Mouse (Mus musculus) urinary bladder, postnatal 14 days (tissue): ENCODE measurements around the gene Dtd2.

Source experiments
- DNase-seq: peaks from one replicate; pipeline ENCODE4 v3.0.0; 2021; ENCODE audit warnings: low spot score

Dtd2 gene

DNA sequence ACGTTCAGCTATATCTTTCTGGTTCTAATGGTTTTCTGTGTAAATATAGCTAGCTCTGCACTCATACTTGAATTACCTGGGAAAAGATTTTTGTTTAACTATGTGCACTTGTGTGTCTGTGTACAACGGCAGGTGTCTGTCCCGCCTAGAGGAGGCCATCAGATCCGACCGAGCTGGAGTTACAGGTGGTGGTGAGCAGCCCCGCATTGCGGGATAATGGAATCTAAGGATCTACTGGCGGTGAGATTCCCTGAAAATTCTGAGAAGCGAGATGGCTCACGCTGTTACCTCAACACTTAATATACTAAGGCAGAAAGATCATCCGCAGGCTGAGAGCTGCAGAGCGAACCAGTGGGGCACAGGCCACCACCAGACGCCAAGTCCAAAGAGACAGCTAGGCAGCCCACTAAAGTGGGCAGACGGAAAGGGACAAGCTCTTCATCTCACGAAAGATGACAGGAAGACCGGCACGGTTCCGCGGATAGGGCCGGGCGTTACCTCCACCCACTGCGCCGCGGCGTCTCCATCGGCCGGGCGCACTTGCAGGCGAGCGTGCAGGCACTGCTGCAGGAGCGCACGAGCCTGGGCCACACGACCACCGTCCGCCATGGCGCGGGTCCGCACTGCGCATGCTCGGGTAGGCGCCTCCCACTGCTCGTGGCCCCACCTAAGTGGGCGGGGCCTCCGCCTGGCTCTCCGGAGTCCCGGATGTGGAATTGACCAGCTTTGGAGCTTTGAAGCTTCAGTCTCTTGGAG lies at the start of gene Dtd2:
Dtd2 (minus strand) TSS at position 625 of the 756 bp plus-strand sequence.
- DNase-seq, result peak; percentile 93

DNA sequence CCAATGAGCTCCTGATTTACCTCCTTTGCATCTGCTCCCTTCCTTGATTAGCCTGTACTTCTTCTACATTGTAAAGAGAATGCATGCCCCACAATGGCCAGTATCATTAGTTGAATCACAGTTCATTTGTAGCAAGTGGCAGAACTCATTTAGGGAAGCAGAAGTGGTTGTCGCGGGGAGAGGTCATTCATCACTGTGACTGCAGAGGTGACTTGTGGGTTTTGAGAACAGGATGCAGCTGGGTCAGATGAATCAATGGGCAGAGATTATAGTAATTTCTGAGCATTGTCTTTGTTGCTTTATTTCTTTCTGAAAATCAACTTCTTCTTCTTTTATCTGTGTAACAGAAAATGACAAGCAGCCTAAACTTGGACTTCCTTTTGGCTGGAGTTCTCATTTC lies 43.0 kb upstream of the Dtd2 start:
- no peak for DNase-seq

DNA sequence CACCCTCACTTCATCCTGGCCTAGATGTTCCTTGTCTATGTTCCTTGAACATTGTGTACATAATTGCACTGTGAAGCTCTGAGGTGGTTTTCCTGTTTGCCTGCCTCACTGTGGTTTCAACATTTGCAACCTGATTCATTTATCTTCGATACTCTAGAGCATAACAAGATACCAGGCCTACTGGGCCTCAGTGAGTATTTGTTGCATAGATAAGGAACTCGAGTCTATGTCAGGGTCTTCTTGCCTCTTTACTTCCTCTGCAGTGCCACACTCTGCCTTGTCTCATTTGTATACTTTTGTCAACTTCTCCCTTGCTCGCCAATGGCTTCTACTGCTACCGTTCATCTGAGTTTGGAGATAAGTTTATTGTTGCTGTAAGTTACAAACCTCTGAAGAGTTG lies 40.1 kb upstream of the Dtd2 start:
- DNase-seq, result no peak

DNA sequence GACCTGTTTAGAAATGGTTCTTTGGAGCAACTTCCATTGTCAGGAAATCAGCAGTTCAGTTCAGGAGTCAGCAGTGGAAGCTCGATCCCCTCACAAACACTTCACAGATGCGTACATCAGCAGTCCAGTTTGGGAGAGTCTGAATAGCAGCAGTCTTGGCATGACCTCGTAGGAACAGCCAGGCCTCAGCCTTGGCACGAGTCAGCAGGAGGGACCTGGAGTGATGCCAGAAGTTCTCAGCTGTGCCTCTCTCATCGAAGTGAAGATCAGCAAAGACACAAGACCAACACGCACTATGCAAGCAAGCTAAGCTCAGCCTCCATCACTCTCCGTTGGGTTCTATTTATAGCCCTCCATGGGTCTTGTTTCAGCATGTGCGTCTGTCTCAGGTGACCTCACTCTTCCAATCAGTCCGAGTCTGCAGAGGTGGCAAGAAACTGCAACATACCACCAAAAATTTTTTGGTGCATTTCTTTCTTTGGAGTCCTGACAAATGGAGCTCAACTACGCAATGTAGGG lies 36.6 kb upstream of the Dtd2 start:
- peak; percentile 17 for DNase-seq

DNA sequence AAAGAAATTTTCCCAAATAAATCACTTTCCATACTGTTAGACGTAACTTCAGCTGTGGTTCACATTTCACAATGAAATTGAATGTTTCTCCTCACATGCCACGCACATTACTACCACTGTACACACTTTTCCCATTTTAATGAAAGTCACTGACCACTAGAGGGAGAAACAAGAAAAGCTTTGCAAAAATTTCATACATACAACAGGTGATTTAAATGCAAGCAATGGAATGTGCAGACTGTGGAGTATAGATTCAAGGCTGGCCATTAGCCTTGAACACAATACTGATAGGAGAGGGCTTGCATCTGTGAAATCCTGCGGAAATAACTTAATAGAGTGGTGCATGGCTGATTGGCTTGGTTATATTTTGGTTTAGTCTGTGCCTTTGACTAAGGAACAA lies 32.1 kb upstream of the Dtd2 start:
- DNase-seq, result no peak

DNA sequence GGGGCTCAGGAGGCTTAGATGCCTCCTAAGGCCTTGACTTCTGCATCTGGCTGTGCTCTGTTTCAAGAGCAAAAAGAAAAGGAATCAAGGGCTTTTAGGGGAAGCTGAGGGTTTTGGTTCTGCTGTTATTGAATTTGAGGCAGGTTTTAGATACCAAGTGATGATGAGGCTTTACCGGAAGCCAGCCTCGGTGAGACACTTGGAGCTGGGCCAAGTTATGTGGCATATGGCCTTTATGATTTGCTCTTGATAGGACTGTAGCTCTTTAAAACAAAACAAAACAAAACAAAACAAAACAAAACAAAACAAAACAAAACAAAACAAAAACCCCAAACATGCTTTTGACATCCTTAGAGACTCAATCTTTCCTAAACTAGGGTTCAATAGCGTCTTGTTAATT lies 28.7 kb upstream of the Dtd2 start:
- DNase-seq, result no peak

DNA sequence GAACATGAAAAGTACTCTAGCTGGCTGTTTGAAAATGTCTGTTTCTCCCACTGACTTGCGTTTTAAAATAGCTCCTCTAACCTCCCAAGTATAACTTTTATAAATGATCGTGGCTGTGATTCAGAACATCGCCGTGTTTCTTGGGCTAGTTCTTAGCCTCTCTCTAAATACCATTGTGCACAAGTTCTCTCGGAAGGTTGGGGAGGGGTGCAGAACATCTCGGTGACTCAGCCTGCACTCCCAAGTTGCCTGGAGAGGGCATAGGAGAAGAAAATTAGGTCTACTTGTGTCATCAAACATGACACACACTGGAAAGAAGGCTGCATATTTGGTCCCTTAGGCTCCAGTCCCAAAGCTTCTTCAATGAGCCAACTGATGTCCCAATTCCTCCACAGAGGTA lies 26.0 kb upstream of the Dtd2 start:
- DNase-seq, result no peak

DNA sequence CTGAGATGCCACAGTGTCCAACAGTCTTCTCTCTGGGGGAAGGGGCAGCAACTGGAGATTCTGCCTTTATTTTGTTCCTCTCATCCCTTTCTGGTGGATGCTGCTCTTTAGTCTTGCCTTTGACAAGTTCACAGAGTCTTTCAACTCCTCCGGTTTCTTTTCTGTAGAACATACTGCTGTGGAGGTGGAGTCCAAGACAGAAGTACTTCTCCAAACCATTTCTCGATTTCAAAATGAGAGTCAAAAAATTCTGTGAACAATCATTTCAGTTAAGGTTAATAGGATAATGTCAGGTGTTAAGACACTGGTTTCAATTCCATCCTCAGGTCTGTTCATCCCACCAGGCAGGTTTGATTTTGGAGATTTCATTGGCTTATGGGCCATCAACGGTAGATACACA lies 21.7 kb upstream of the Dtd2 start, which contains the start of gene Gpr33:
Gpr33 (minus strand) TSS at position 101 of the 400 bp plus-strand sequence.
- no peak for DNase-seq

DNA sequence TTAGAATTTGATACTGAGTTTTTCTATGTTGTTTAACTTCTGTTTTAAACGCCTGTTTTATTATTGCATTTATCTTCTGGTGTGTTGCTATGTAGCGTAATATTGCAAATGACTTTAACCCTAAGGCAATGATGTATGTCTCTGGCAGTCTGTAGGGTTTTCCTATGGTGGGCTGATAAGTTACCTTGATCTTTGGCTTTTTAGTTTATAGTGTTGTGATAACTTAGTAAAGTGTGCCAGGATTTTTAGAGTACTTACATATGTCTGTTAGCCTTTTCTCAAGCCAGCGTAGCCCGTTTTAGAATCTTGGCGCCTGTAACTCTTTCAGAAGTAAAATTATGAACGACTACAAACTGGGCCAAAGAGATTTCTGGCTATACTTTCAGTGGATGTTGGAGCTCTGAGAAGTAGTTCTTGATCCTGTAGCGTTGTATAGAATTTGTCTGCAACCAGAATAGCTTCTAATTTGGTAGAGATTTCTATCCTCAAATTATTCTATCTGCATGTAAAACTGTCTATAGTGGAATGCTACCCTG lies 8.3 kb upstream of the Dtd2 start:
- no peak for DNase-seq

DNA sequence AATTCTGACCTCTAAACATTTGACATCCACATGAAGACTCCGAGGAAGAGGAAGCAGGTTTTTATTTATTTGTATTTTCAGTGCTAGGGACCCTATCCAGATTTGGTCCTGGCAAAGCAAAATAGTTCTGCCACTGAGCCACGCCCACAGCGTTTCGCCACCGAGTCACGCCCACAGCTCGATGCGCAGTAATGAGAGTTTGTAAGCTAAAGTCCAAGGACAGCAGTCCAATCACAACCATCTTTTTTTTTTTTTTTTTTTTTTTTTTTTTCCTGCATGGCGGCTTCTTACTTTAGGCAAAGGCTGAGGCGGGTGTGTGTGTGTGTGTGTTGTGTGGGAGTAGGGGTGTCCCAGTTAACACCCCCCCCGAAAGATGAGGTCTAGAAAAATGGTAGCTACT lies 7.7 kb upstream of the Dtd2 start:
- no peak for DNase-seq

DNA sequence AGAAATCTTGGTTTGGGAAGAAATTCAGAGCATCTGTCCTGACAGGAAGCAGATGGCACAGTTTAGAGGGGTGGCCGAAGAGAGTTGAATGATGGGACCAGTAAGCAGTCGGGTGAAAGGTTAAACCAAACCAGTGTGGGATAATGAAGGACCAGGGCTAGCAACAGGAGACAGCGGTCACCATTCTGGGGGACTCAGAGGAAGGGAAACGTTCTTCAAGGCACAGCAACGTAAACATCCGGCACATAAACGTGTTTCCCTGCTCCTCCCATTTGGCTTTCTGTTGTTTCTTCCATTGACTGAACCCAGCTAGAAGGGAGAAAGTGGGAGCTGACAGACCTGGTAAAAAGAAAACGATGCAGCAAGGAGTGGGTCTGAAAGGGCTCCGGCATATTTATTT lies 7.0 kb upstream of the Dtd2 start:
- no peak for DNase-seq

DNA sequence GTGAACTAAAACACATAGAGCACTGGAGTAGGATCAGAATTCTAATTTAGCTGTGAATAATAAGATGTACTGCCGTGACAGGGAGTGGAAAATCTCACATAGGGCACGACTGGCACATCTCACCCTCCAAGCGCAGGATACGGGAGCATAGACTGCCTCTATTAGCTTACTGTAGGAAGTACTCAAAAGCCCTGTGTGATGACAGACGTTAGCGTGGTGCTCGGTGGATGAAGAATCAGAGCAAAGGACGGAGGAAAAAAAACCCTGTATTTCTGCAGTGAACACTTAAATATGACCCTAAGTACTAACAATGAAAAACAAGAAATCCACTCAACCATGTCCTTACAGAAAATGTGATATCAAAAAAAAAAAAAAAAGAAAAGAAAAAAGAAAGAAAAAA lies 5.9 kb upstream of the Dtd2 start:
- no peak for DNase-seq

DNA sequence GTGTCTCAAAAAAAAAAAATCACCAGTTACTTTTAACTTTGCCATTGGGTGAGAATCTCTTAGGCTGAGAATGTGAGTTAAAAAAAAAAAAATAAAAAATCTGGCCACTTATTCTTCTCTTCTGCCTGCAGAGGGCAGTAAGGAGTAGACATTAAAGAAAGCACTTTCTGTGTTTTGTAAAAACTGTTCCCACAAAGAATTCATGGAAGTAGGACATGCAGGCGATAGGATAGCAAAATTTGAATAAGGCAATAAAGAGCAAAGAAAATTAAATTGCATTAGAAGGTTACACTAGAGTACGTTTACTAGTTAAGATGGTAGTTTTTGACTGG lies 4.3 kb upstream of the Dtd2 start:
- no peak for DNase-seq

DNA sequence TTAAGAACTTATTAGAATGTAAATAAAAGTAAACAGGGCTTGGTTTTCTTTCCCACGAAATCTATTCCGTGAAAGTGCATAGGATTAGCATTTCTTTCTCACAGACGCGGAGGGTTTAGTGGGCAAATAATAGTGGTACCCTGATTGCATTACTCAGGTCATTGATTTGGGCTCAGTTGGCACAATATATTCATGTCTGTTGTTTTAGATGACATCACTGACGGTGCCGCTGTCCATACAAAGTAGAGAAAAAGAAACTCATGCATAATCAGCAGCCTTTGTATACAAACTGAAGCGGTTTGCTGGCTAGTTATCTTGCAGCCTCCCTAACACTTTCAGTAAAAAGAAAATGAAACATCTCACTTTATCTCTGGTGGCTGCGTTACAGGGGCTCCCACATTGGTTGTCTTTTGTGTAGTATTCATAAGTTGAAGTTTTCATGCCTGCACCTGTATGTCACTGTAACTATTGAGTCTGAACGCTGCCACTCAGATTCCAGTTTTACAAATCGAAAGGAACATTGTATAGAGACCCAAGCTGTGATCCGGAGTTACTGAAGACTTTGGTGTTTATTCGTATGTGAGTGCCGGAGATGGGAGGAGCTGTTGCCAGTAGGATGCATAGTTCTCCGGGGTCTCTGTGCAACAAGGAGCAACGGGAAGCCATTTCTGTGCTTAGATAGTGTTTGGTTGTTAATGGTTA lies 3.8 kb upstream of the Dtd2 start:
- DNase-seq, result no peak

DNA sequence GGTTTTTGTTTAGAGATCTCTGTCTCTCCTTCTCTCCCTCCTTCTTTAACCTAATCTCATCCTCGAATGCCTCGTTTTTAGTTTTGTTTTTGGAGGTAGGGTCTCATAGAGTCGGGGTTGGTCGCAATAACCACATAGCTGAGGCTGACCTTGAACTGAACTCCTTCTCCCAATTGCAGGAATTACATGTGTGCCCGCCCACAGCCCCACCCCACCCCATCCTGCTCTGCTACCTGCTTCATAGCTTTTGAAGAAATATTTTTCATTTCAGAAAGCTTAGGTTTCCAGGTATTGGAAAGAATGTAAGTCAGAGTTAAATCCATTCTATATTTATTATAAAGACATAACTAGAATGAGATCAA lies 313 bp upstream of the Dtd2 start:
- DNase-seq, result no peak

DNA sequence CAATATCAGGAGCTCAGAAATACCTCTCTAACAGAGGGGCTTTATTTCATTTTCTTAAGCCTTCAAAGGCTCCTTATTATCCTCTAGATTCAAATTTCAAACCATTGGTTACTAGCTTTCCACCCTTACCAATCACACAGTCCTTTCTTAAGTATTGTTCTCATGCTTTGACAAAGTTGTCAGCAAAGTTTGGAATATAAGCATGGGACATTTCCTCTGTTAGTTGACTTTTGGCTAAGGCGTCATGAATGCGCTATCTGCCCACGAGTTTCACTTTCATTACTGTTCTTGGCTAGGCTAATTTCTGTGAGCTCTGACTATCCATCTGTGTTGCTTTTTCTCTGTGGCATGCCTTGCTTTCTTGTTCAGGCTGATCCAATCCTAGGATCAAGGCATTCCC lies 3.6 kb downstream of the Dtd2 start:
- DNase-seq, result no peak

DNA sequence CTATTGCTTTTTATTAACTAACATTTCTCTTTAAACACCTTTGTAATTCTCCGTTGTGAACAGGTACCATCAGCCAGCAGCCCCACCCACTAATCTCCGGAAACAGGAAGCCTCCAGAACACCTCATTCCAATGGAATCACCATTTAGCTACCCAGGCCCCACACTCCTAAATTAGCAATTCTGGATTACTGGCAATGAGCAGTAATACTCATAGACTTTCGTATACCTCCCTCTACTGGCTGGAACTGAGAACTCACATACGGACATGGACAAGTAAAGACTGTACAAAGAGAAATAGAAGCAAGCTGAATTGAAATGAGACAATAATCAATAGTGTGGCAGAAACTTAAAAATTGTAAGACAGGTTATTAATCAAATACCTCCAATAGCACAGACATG lies 4.8 kb downstream of the Dtd2 start:
- peak; percentile 61 for DNase-seq

DNA sequence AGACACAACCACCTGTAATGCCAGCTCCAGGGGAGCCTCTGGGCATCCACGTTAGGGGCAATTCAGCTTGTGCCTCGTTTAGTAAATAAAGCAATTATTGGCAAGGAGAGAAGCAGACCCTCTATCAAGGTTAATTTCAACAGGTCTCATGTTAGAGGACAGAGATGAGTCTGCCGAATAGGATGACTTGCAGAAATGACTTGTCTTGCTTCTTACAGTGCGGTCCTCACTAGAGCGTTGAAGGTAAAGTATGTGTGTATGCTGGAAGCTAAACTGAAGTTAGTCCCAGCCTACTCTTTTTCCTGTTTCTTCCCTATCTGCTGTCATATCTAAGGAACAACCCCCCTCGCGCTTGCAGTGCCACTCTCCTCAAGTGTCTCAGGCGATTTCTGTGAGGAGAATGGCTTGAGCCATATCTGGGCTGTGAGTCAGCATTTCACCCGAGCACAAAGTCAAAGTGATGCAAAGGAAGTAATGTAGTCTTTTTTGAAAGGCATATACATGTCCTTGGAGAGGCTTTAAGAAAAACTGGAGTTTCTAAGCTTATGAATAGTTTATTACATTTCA lies 7.9 kb downstream of the Dtd2 start:
- no peak for DNase-seq

DNA sequence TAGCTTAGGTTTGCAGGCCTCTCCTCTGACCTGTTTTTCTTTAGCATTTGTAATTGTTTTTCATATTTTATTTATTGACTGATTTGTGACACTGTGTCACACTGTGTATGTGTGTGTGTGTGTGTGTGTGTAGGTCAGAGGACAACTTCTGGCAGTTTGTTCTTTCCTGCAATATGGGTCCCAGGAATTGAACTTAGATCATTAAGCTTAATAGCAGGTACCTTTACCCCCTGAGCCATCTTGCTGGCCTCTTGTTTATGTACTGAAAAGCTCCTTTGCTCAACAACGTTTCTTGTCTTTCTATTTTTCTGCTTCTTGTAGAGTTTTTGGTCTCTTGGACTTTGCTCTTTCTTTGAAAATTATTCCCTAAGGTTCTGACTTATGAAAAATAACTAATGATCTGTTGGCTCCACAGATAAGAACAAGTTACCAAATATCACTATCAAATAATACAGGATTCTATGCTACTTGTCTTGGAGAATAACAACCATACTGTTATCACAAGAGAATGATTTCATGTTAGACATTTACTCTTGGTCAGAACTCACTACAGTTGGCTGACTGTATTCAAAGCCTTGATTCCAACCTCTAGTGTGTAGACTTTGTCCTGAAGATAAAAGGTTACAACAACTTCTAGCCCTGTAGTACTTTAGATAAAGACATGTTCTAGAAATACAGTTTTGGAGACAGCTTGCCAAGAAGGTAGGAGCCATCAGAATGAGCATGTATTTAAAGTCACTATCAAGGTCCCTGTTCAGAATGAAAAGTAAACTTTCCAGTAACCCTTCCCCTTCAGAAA lies 10.4 kb downstream of the Dtd2 start:
- DNase-seq, result no peak

DNA sequence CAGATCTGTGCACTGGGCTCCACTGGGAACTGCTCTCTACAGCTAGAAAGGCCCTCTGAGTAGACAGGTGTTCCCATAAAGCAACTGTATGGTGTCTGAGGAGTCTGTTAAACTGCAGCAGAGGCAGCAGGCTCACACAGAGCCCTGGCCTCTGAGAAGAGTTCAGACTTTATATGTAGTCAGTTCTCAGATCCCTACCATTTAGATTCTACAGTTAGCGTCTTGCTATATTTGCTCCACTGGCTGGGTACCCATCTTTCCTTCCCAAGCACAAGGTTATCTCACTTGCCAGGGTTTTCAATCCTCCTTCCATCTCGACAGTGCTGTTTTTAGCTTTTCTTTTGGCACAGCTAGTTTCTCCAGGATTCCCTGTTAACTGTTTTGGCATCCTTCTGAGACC lies 15.7 kb downstream of the Dtd2 start:
- no peak for DNase-seq

DNA sequence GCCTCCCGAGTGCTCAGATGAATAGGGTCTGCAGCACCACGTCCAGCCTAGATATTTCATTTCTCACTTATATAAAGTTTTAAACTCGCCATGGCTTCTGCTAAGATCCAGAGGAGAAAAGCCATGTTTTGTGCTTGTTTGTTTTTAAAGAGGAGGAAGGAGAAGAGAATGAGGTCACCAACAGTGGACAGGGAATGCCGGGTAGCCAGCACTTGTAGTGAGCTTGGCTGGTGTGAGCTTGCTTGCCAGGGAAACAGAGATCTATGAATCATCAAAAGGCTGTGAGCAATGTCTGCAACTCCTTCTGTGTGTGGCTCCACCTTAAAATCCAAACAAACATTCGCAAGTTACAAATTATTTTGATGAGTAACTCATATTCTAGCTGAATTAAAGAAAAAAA lies 17.8 kb downstream of the Dtd2 start:
- DNase-seq, result peak; percentile 14

DNA sequence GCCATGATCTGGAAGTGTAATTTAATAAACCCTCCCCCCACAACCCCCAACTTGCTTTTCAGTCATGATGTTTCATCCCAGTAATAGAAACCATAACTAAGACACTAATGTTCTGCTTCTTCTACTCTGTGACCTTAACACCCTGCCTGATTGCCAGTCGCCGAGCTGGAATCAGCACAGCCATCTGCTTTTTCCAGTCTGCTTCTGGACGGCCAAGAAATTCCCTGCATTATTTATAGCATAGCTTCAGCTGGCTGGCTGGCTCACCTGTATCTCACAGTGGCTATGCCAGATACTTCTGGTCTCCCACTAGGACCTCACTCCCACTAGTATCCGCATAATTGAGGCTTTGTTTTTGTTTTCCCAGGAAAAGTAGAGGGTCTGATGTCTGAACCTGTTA lies 20.5 kb downstream of the Dtd2 start:
- no peak for DNase-seq
